Mouse (Mus musculus) heart, embryonic 11.5 days (tissue): ENCODE data around the gene Dusp12. TPM values are rescaled to one million over a fixed set of nuclear protein-coding genes. Genes with fewer than 3 reads are reported as not detected.
A peak's percentile ranks its signal among the peaks of the same experiment; 100 is the strongest.

Experiments used
- ATAC-seq: fragments of 200-750 bp; cut with Nextera tagmentation; replicated peaks from 2 replicates; pipeline ENCODE4 v1.8.0; 2017; ENCODE audit warnings: moderate library complexity; ENCODE audit not compliant: insufficient number of reproducible peaks, low FRiP score, low TSS enrichment
- H3K27ac ChIP-seq: fragments of 300-500 bp; sonication (generic); 2 replicates; pipeline ENCODE4 v1.5.1; 2014; ENCODE audit warnings: mild to moderate bottlenecking, low read depth, low read length
- H3K27me3 ChIP-seq: fragments of 300-500 bp; sonication (generic); 2 replicates; pipeline ENCODE4 v1.6.1; 2014; ENCODE audit warnings: mild to moderate bottlenecking, low read length, mixed read lengths; ENCODE audit not compliant: control insufficient read depth, insufficient read depth
- H3K36me3 ChIP-seq: fragments of 300-500 bp; sonication (generic); 2 replicates; pipeline ENCODE4 v1.6.1; 2014; ENCODE audit warnings: mild to moderate bottlenecking, low read length, moderate library complexity, mixed read lengths; ENCODE audit not compliant: control insufficient read depth, insufficient read depth
- H3K4me1 ChIP-seq: fragments of 300-500 bp; sonication (generic); 2 replicates; pipeline ENCODE4 v1.6.1; 2014; ENCODE audit warnings: low read length; ENCODE audit not compliant: control insufficient read depth, insufficient read depth
- H3K4me2 ChIP-seq: fragments of 300-500 bp; sonication (generic); 2 replicates; pipeline ENCODE4 v1.6.1; 2014; ENCODE audit warnings: mild to moderate bottlenecking, moderate library complexity
- H3K4me3 ChIP-seq: fragments of 300-500 bp; sonication (generic); 2 replicates; pipeline ENCODE4 v1.5.1; 2014; ENCODE audit warnings: low read depth, low read length
- H3K9ac ChIP-seq: fragments of 300-500 bp; sonication (generic); 2 replicates; pipeline ENCODE4 v1.6.1; 2014; ENCODE audit warnings: mild to moderate bottlenecking, low read depth, low read length, moderate library complexity
- H3K9me3 ChIP-seq: fragments of 300-500 bp; sonication (generic); replicated peaks from 2 replicates; pipeline ENCODE4 v1.6.1; 2016; ENCODE audit warnings: low read length; ENCODE audit not compliant: control insufficient read depth
- WGBS: fragments of 180-500 bp; shearing (Covaris S2); extraction: QIAGEN DNeasy Blood & Tissue Kit; methylation state at CpG from one replicate; pipeline ENCODE4 v1.1.7; 2014; ENCODE audit not compliant: insufficient replicate concordance; 5-methylcytosine and 5-hydroxymethylcytosine counted together
- polyA plus RNA-seq: library from polyadenylated mRNA; unstranded; fragments of >200 nt; fragmentation: Nextera tagmentation; extraction: Ambion mirVana; gene quantifications from 2 replicates; pipeline ENCODE4 v1.2.1, GENCODE M21; 2014

Gene Dusp12
- polyA plus RNA-seq, 1 experiment from 2014 or later = 25.6 TPM

- Histone ChIP-seq H3K9ac (peak overlapping the region; percentile 78), H3K27me3 (no peaks in the 10 kb centered on the region), H3K4me3 (peak overlapping the region; percentile 93), H3K4me2 (peak overlapping the region; percentile 80), H3K36me3 (no peaks in the 10 kb centered on the region), H3K9me3 (no peaks in the 10 kb centered on the region), H3K4me1 (0 out of 2 replicates have a peak, but pooled peaks cover 2% of the 10 kb centered on the region), H3K27ac (no peak overlapping the region)
- no peak for ATAC-seq
- WGBS = 18% methylated on average over 14 of the region's 14 CpGs
Measured at GRCm38 (mm10) chr1:170868905-170869283, 16.4 kb downstream of the Dusp12 start.

GRCm38 (mm10) chr1:170868107-170868904 lies 17.0 kb downstream of the Dusp12 start:
- Histone ChIP-seq H3K36me3 (no peaks in the 10 kb centered on the region), H3K27ac (peak overlapping the region; percentile 80), H3K4me3 (peak overlapping the region; percentile 93), H3K9ac (peak overlapping the region; percentile 89), H3K27me3 (no peaks in the 10 kb centered on the region), H3K9me3 (no peaks in the 10 kb centered on the region), H3K4me2 (peak overlapping the region; percentile 80), H3K4me1 (0 out of 2 replicates have a peak, but pooled peaks cover 2% of the 10 kb centered on the region)
- peak; percentile 57 for ATAC-seq
- under 1% methylated on average over 33 of the region's 33 CpGs for WGBS

DNA sequence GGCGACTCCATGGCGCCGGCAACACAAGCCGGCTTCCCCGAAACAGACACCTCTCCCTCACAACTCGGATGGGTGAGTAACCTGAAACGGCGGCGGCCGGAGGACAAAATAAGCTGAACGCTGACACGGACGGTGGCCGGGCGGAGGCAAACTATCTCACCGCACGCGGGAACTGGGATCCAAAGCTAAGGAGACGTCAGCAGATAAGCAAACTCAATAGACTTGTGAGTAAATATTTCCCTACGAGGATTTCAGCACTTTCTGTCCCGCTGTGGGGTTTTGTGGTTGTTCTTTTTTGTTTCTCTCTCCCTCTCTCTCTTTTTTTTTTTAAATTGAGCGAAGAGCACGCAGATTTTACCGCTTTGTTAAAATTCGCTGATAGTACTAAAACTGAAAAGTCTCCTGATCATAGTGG lies 17.6 kb downstream of the Dusp12 start, which contains the start of gene Atf6:
Gene Atf6 (minus strand): TSS at position 81 of the 415 bp plus-strand sequence.
- Histone ChIP-seq H3K4me2 (peak within 1 kb of the TSS; percentile 80), H3K9me3 (no peaks in the 10 kb centered on the region), H3K9ac (peak within 1 kb of the TSS; percentile 89), H3K27ac (peak within 1 kb of the TSS; percentile 80), H3K4me3 (peak within 1 kb of the TSS; percentile 93), H3K4me1 (0 out of 2 replicates have a peak, but pooled peaks cover 2% of the 10 kb centered on the region), H3K36me3 (no peaks in the 10 kb centered on the region), H3K27me3 (no peaks in the 10 kb centered on the region)
- WGBS = 0% methylated on average over 25 of the region's 25 CpGs
- peak; percentile 75 for ATAC-seq

GRCm38 (mm10) chr1:170866992-170867690 lies 18.2 kb downstream of the Dusp12 start:
- Histone ChIP-seq H3K27me3 (no peaks in the 10 kb centered on the region), H3K4me3 (peak overlapping the region; percentile 93), H3K9me3 (no peaks in the 10 kb centered on the region), H3K4me2 (peak overlapping the region; percentile 80), H3K4me1 (0 out of 2 replicates have a peak, but pooled peaks cover 2% of the 10 kb centered on the region), H3K36me3 (no peaks in the 10 kb centered on the region), H3K9ac (peak overlapping the region; percentile 89), H3K27ac (peak overlapping the region; percentile 80)
- 0 out of 2 replicates have a peak, but pooled peaks have one; percentile 12 for ATAC-seq
- WGBS = 1% methylated on average over 30 of the region's 30 CpGs

- H3K9ac ChIP-seq = no peak overlapping the region
- no peaks in the 10 kb centered on the region for H3K9me3 ChIP-seq
- 50% methylated on average over 5 of the region's 5 CpGs for WGBS
- no peaks in the 10 kb centered on the region for H3K36me3 ChIP-seq
- no peak overlapping the region for H3K27ac ChIP-seq
- ATAC-seq = no peak
- H3K27me3 ChIP-seq = no peaks in the 10 kb centered on the region
- H3K4me3 ChIP-seq = no peak overlapping the region
- 0 out of 2 replicates have a peak, but pooled peaks cover 2% of the 10 kb centered on the region for H3K4me1 ChIP-seq
- no peak overlapping the region for H3K4me2 ChIP-seq
Measured at GRCm38 (mm10) chr1:170865406-170865805, 19.9 kb downstream of the Dusp12 start.

DNA sequence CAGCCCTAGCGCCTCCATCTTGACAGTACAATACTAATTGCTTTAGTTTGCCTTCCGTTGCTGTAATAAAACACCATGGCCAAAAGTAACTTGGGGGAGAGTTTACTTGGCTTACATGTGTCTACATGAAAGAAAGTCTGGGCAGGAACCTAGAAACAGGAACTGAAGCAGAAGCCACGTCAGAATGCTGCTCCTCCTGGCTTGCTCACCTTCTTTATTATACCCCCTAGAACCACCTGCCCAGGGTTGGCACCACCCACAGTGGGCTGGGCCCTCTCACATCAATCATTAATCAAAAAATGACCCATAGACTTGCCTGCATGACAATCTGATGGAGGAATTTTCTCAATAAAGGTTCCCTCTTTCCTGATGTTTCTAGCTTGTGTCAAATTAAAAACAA lies 20.6 kb downstream of the Dusp12 start:
- 0 out of 2 replicates have a peak, but pooled peaks cover 2% of the 10 kb centered on the region for H3K4me1 ChIP-seq
- no peak overlapping the region for H3K9ac ChIP-seq
- WGBS = 81% methylated on average over 3 of the region's 3 CpGs
- no peaks in the 10 kb centered on the region for H3K9me3 ChIP-seq
- H3K27me3 ChIP-seq = no peaks in the 10 kb centered on the region
- no peaks in the 10 kb centered on the region for H3K36me3 ChIP-seq
- H3K27ac ChIP-seq = no peak overlapping the region
- H3K4me3 ChIP-seq = no peak overlapping the region
- H3K4me2 ChIP-seq = no peak overlapping the region
- no peak for ATAC-seq

DNA sequence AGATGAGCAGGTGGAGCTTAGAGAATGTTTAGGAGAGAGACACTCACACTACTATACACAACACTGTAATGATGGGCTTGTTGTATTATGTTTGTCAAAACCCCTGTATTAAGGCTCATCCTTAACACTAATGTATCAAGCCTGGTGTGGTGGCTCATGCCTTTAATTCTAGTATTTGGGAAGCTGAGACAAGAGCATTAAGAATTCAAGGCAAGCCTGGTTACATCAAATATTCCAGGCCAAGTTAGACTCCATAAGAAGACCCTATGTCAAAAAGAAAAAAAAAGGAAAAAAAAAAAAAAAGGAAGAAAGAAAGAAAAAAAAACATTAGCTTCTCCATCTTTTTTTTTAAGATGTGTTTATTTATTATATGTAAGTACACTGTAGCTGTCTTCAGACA lies 21.1 kb downstream of the Dusp12 start:
- no peak for ATAC-seq
- 0 out of 2 replicates have a peak, but pooled peaks cover 2% of the 10 kb centered on the region for H3K4me1 ChIP-seq
- no peak overlapping the region for H3K27ac ChIP-seq

DNA sequence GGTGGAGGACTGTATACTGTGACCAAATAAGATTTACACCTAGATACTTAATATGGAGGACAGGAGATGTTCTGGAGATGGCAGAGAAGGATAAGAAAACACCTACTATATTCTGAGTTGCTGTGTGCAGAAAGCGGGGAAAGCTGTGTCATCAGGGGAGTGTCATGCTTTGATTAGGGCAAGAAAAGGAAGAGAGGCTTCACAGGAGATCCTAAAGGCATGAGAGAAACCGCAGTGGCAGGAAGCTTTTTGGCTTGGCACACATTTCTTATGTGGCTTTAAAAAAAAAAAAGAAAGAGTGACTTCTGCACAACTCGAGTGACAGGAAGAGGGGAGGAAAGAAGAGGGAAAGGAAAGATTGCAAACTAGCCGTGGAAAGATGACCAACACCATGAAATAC lies 22.3 kb downstream of the Dusp12 start:
- H3K4me3 ChIP-seq = no peak overlapping the region
- no peaks in the 10 kb centered on the region for H3K9me3 ChIP-seq
- no peaks in the 10 kb centered on the region for H3K36me3 ChIP-seq
- H3K27me3 ChIP-seq = no peaks in the 10 kb centered on the region
- H3K4me2 ChIP-seq = no peak overlapping the region
- ATAC-seq = no peak
- 0 out of 2 replicates have a peak, but pooled peaks cover 2% of the 10 kb centered on the region for H3K4me1 ChIP-seq
- 50% methylated on average over 4 of the region's 4 CpGs for WGBS
- H3K27ac ChIP-seq = no peak overlapping the region
- H3K9ac ChIP-seq = no peak overlapping the region

More for the DNA sequence above, 21.1 kb downstream of the Dusp12 start:
- no peak overlapping the region for H3K4me2 ChIP-seq
- no peaks in the 10 kb centered on the region for H3K36me3 ChIP-seq
- H3K4me3 ChIP-seq = no peak overlapping the region
- H3K9ac ChIP-seq = no peak overlapping the region
- no peaks in the 10 kb centered on the region for H3K27me3 ChIP-seq
- no peaks in the 10 kb centered on the region for H3K9me3 ChIP-seq
